Mouse (Mus musculus) brain, adult 2 months (tissue): ENCODE data around the gene Spc24.
"Not testable (repeated sequence)": the region's sequence is repeated elsewhere in the genome, so short reads cannot be mapped to it uniquely, and the experiment has no call there.

Source experiments
- DNase-seq: peaks from one replicate; pipeline ENCODE4 v3.0.0; 2011; ENCODE audit warnings: low read depth, low spot score

The Spc24 gene

GRCm38 (mm10) chr9:21784517-21785307 lies 24.6 kb upstream of the Spc24 start:
- DNase-seq = no peak

DNA sequence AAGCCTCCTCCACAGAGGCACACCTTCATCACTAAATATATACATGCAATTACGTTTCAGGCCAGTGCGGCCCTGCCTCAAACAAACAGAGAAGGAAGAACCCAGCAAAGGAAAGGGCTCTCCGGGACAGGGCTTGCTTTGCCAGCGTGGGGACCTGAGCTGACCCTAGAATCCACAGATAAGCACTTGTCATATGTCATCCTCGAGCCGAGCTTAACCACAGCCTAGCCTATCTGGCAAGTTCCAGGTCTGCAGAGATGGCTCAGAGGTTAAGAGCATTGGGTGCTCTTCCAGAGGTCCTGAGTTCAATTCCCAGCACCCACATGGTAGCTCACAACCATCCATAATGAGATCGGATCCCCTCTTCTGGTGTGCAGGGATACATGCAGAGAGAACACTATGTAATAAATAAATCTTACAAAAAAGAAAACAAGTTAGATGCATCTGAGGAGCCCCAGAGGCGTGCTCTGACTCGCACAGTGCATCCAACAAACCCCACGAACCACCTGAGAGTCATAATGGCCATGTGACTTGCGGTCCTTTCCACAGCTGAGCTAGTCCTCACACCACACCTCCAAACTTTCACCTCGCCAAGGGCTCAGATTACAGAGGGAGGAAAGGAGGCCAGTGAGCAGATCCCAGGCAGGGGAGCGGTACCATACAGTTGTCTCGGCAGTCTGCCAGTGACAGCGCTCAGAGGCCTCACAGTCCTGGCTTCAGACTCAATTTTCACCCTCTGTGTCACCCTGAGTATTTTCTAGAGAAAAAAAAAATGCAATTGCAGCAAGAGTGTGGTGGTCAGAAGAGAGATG lies 21.8 kb upstream of the Spc24 start:
- peak; percentile 61 for DNase-seq

GRCm38 (mm10) chr9:21777726-21778125 lies 17.6 kb upstream of the Spc24 start:
- no peak for DNase-seq

DNA sequence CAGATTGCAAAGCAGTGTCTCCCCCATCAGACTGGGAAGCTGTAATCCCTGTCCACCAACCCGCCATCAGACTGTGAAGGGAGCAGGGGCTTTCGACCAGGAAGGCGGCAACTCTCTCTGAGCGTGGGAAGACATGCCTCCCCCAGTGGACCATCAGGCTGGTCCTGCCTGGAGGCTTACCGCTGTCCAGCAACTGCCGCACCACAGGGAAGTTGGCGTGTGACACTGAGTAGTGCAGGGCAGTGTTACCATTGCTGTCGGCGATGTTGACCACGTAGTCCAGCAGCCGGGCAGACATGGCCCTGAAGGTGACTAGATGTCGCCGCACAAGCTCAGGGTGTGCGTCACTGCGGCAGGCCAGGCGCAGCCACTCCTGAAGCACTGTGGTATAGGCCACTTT lies 14.2 kb upstream of the Spc24 start:
- no peak for DNase-seq

GRCm38 (mm10) chr9:21773396-21773795 lies 13.3 kb upstream of the Spc24 start:
- DNase-seq = not testable (repeated sequence)

- DNase-seq = peak; percentile 63
These were observed 9.6 kb upstream of the Spc24 start for GRCm38 (mm10) chr9:21769558-21770183.

- peak; percentile 64 for DNase-seq
These were observed 8.7 kb upstream of the Spc24 start for GRCm38 (mm10) chr9:21768511-21769411.

DNA sequence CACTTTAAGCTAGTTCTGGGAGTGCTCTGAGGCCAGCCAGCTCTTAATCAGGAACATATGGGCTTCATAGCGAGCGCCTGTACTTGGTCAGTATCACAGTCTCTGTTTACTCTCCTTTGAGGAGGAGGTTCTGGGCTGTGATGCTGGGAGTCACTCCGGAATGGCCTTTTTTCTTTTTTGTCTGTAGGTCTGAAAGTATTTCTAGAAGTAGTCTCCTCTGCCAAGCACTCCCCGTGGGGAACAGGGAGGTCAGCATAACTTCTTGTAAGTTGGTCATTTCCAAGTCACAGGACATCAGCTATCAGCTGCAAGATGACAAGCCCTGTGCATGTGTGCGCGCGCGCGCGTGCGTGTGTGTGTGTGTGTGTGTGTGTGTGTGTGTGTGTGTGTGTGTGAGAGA lies 7.8 kb upstream of the Spc24 start:
- DNase-seq = peak; percentile 89

DNA sequence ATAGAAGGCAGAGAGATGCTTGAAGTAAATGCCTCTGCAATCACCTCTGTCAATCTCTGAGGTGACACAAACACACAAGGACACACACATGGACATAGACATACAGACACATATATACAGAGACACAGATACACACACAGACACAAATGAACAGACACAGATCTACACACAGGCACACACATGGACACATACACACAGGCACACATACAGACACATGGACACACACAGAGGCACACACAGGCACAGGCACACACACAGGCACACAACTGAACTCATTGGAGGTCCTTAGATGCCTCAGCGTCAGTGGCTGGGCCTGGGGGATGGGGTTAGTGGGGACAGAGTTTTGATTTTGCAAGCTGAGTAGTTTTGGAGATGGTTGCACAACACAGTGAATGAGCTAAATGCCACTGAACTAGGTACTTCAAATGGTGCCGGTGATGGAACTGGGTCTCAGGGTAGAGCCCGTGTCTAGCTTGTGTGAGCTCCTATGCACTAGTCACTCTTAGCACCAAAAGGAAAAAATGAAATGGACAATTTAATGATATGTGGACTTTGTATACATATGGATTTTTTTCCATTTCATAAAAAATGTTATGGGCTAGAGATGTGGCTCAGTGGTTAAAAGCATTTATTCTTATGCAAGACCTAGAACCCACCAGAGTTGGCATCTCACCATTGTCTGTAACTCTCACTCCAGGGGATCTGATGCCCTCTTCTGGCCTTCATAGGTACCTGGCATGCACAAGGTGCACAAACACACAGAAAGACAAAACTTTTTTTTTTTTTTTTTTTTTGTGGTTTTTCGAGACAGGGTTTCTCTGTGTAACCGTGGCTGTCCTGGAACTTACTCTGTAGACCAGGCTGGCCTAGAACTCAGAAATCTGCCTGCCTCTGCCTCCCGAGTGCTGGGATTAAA lies 4.2 kb upstream of the Spc24 start:
- DNase-seq = no peak

GRCm38 (mm10) chr9:21762135-21762534 lies 2.0 kb upstream of the Spc24 start:
- no peak for DNase-seq

DNA sequence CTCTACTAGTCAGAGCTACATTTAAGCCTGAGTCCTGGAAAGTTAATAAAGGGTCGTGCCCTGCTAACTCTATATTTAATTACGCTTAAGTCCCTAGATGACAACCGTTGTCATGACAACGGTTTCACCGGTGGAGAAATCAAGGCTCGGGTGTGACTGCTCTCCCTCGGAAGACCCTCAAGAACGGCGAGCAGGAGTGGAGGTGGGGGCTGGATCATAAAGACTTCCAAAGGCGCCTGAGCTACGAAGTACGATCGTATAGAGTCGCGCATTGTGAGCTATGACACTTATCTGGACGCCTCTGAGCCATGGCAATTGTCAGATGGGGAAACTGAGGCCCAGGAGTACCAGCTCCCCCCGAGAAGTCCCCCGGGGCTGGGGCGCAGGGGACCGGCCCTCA lies 385 bp downstream of the Spc24 start:
- DNase-seq = no peak

- no peak for DNase-seq
These were observed 1.2 kb downstream of the Spc24 start for GRCm38 (mm10) chr9:21758576-21759529.

GRCm38 (mm10) chr9:21754516-21755321 lies 5.4 kb downstream of the Spc24 start:
- no peak for DNase-seq

DNA sequence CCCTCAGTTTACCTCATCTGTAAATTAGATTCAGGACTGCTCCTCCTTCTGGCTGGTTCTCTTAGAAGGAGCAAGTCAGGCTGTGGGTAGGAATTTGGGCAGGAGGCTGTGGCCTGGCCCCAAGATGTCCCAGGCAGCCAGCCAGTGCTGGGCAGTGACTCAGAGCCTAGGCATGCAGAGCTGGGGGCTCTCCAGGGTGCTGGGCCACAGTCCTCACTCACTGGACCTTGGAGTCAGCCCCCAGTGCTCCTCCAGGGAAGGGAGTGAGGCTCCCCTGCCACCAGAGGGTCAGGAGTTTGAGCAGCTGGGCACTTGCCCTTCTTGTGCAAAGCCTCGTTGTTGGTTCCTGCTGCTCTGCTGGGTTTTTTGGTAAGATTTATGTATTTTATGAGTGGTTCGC lies 6.1 kb downstream of the Spc24 start:
- DNase-seq = peak; percentile 83

GRCm38 (mm10) chr9:21752252-21752792 lies 7.8 kb downstream of the Spc24 start:
- DNase-seq = peak; percentile 70

- peak; percentile 79 for DNase-seq
These were observed 8.8 kb downstream of the Spc24 start for GRCm38 (mm10) chr9:21751347-21751746.

- DNase-seq = no peak
These were observed 9.7 kb downstream of the Spc24 start for GRCm38 (mm10) chr9:21750370-21750769.
